Mouse (Mus musculus): ENCODE measurements at regions not wholly inside any gene's neighbourhood (a gene's known extent, or its start where the extent isn't known, plus 50 kb on each side); places are given as distances from the start of the nearest gene placed in this dataset.

GRCm38 (mm10) chrX:5203101-5203500 lies 251.2 kb downstream of the Btbd35f27 start:
- DNase-seq (ENCODE audit: low read depth in 2 of 2, low spot score in 2 of 2) = peak in 1 of 2 experiments; percentile 4
